Mouse (Mus musculus) ovary, adult 18-20 months (tissue): ENCODE results near the gene Serac1.
"Not testable (repeated sequence)": the region's sequence is repeated elsewhere in the genome, so short reads cannot be mapped to it uniquely, and the experiment has no call there.

Experiments
- DNase-seq: peaks from one replicate; pipeline ENCODE4 v3.0.0; 2022; ENCODE audit warnings: low spot score, mixed read lengths

Serac1 gene

GRCm38 (mm10) chr17:6063532-6063931 is 16.0 kb downstream of the Serac1 start:
- no peak for DNase-seq

- DNase-seq, result no peak
These were observed 16.7 kb downstream of the Serac1 start for GRCm38 (mm10) chr17:6062793-6063192.

- DNase-seq, result no peak
These were observed 24.6 kb downstream of the Serac1 start for GRCm38 (mm10) chr17:6054934-6055355.

GRCm38 (mm10) chr17:6052801-6053200 is 26.7 kb downstream of the Serac1 start:
- no peak for DNase-seq

- DNase-seq, result no peak
These were observed 42.0 kb downstream of the Serac1 start for GRCm38 (mm10) chr17:6037507-6037906.

- DNase-seq, result no peak
These were observed 42.7 kb downstream of the Serac1 start for GRCm38 (mm10) chr17:6036872-6037271.

GRCm38 (mm10) chr17:6036458-6036857 is 43.1 kb downstream of the Serac1 start:
- DNase-seq, result no peak

GRCm38 (mm10) chr17:6035661-6036060 is 43.9 kb downstream of the Serac1 start:
- no peak for DNase-seq

GRCm38 (mm10) chr17:6025831-6026230 is 53.7 kb downstream of the Serac1 start:
- DNase-seq, result no peak

- not testable (repeated sequence) for DNase-seq
These were observed 58.2 kb downstream of the Serac1 start for GRCm38 (mm10) chr17:6021374-6021789.

- DNase-seq, result no peak
These were observed 58.9 kb downstream of the Serac1 start for GRCm38 (mm10) chr17:6020636-6021035.

- DNase-seq, result no peak
These were observed 59.8 kb downstream of the Serac1 start for GRCm38 (mm10) chr17:6019776-6020175.

- DNase-seq, result no peak
These were observed 61.2 kb downstream of the Serac1 start for GRCm38 (mm10) chr17:6018348-6018747.

- no peak for DNase-seq
These were observed 62.3 kb downstream of the Serac1 start for GRCm38 (mm10) chr17:6017268-6017667.

GRCm38 (mm10) chr17:6016213-6016780 is 63.2 kb downstream of the Serac1 start:
- DNase-seq, result no peak

GRCm38 (mm10) chr17:6014985-6015384 is 64.6 kb downstream of the Serac1 start:
- no peak for DNase-seq

- no peak for DNase-seq
These were observed 66.5 kb downstream of the Serac1 start for GRCm38 (mm10) chr17:6013079-6013478.

- no peak for DNase-seq
These were observed 69.9 kb downstream of the Serac1 start for GRCm38 (mm10) chr17:6009606-6010005.

GRCm38 (mm10) chr17:6008590-6008989 is 71.0 kb downstream of the Serac1 start:
- DNase-seq, result no peak

GRCm38 (mm10) chr17:6007902-6008301 is 71.6 kb downstream of the Serac1 start:
- no peak for DNase-seq

GRCm38 (mm10) chr17:6007101-6007780 is 72.3 kb downstream of the Serac1 start:
- DNase-seq, result no peak

GRCm38 (mm10) chr17:6005638-6006471 is 73.7 kb downstream of the Serac1 start:
- peak; percentile 49 for DNase-seq

- DNase-seq, result no peak
These were observed 74.3 kb downstream of the Serac1 start for GRCm38 (mm10) chr17:6005246-6005637.
